Mouse (Mus musculus) intestine, embryonic 16.5 days (tissue): Measurements from ENCODE around the gene Neil1. TPM values are rescaled to one million over a fixed set of nuclear protein-coding genes. Genes with fewer than 3 reads are reported as not detected.

Experiments
- ATAC-seq: fragments of 200-750 bp; cut with Nextera tagmentation; 2 replicates; pipeline ENCODE4 v1.8.0; 2017; ENCODE audit warnings: moderate TSS enrichment, moderate library complexity
- H3K27ac ChIP-seq: fragments of 300-500 bp; sonication (generic); 2 replicates; pipeline ENCODE4 v1.5.1; 2014; ENCODE audit warnings: mild to moderate bottlenecking, low read length
- H3K27me3 ChIP-seq: fragments of 300-500 bp; sonication (generic); replicated peaks from 2 replicates; pipeline ENCODE4 v1.6.1; 2014; ENCODE audit warnings: low read length, control low read depth, mixed read lengths; ENCODE audit not compliant: control insufficient read depth, insufficient read depth
- H3K36me3 ChIP-seq: fragments of 300-500 bp; sonication (generic); 2 replicates; pipeline ENCODE4 v1.6.1; 2014; ENCODE audit warnings: low read length, control low read depth; ENCODE audit not compliant: control insufficient read depth, insufficient read depth
- H3K4me1 ChIP-seq: fragments of 300-500 bp; sonication (generic); 2 replicates; pipeline ENCODE4 v1.6.1; 2014; ENCODE audit warnings: low read length, control low read depth, mixed read lengths; ENCODE audit not compliant: control insufficient read depth, insufficient read depth
- H3K4me2 ChIP-seq: fragments of 300-500 bp; sonication (generic); 2 replicates; pipeline ENCODE4 v1.6.1; 2014; ENCODE audit warnings: low read depth, low read length, control low read depth
- H3K4me3 ChIP-seq: fragments of 300-500 bp; sonication (generic); 2 replicates; pipeline ENCODE4 v1.5.1; 2014; ENCODE audit warnings: mild to moderate bottlenecking, low read length
- H3K9ac ChIP-seq: fragments of 300-500 bp; sonication (generic); 2 replicates; pipeline ENCODE4 v1.6.1; 2014; ENCODE audit warnings: low read depth, low read length
- H3K9me3 ChIP-seq: fragments of 300-500 bp; sonication (generic); 2 replicates; pipeline ENCODE4 v1.6.1; 2016; ENCODE audit warnings: low read length, control low read depth; ENCODE audit not compliant: control insufficient read depth
- whole genome bisulfite sequencing: fragments of 180-500 bp; shearing (Covaris S2); extraction: QIAGEN DNeasy Blood & Tissue Kit; methylation state at CpG from one replicate; pipeline ENCODE4 v1.1.7; 2014; 5-methylcytosine and 5-hydroxymethylcytosine counted together
- polyA plus RNA-seq: library from polyadenylated mRNA; unstranded; fragments of >200 nt; fragmentation: Nextera tagmentation; extraction: Ambion mirVana; gene quantifications from 2 replicates; pipeline ENCODE4 v1.2.1, GENCODE M21; 2015

The Neil1 gene
- polyA plus RNA-seq, 1 experiment from 2014 or later = 8.6 TPM

- peaks cover 7% of the 10 kb centered on the region for H3K4me1 ChIP-seq
- no peak; the same call in 1 of the 2 replicates for ATAC-seq
- no peak overlapping the region for H3K27ac ChIP-seq
- H3K9me3 ChIP-seq = no peaks in the 10 kb centered on the region
- no peaks in the 10 kb centered on the region; the same call in 1 of the 2 replicates for H3K36me3 ChIP-seq
- 22% methylated on average over 13 of the region's 13 CpGs for WGBS
- H3K27me3 ChIP-seq = no peaks in the 10 kb centered on the region
- peak overlapping the region; percentile 81 for H3K4me2 ChIP-seq
- H3K9ac ChIP-seq = peak overlapping the region; percentile 68
- peak overlapping the region; percentile 58 for H3K4me3 ChIP-seq
Observed at GRCm38 (mm10) chr9:57157499-57157898, 9.4 kb upstream of the Neil1 start.

GRCm38 (mm10) chr9:57156823-57157222 is 8.7 kb upstream of the Neil1 start:
- no peak overlapping the region for H3K9ac ChIP-seq
- no peak overlapping the region for H3K27ac ChIP-seq
- H3K36me3 ChIP-seq = no peaks in the 10 kb centered on the region; the same call in 1 of the 2 replicates
- no peaks in the 10 kb centered on the region for H3K9me3 ChIP-seq
- 85% methylated on average over 8 of the region's 8 CpGs for WGBS
- H3K4me3 ChIP-seq = no peak overlapping the region
- ATAC-seq = no peak
- peaks cover 7% of the 10 kb centered on the region for H3K4me1 ChIP-seq
- no peak overlapping the region for H3K4me2 ChIP-seq
- H3K27me3 ChIP-seq = no peaks in the 10 kb centered on the region

- 95% methylated on average over 7 of the region's 7 CpGs for WGBS
- H3K4me2 ChIP-seq = no peak overlapping the region
- H3K27ac ChIP-seq = no peak overlapping the region
- H3K9me3 ChIP-seq = no peaks in the 10 kb centered on the region
- no peaks in the 10 kb centered on the region; the same call in 1 of the 2 replicates for H3K36me3 ChIP-seq
- H3K27me3 ChIP-seq = no peaks in the 10 kb centered on the region
- no peak overlapping the region for H3K4me3 ChIP-seq
- no peak overlapping the region for H3K9ac ChIP-seq
- no peak for ATAC-seq
- peaks cover 7% of the 10 kb centered on the region for H3K4me1 ChIP-seq
Observed at GRCm38 (mm10) chr9:57156383-57156782, 8.3 kb upstream of the Neil1 start.

GRCm38 (mm10) chr9:57152331-57152730 is 4.2 kb upstream of the Neil1 start:
- 47% methylated on average over 6 of the region's 6 CpGs for WGBS
- no peak overlapping the region for H3K4me3 ChIP-seq
- no peak overlapping the region for H3K27ac ChIP-seq
- no peaks in the 10 kb centered on the region for H3K27me3 ChIP-seq
- no peaks in the 10 kb centered on the region for H3K9me3 ChIP-seq
- H3K4me1 ChIP-seq = peaks cover 6% of the 10 kb centered on the region
- no peak overlapping the region for H3K4me2 ChIP-seq
- H3K36me3 ChIP-seq = no peaks in the 10 kb centered on the region; the same call in 1 of the 2 replicates
- ATAC-seq = no peak
- H3K9ac ChIP-seq = no peak overlapping the region

- H3K4me3 ChIP-seq = no peak overlapping the region
- H3K4me1 ChIP-seq = peaks cover 11% of the 10 kb centered on the region
- no peaks in the 10 kb centered on the region for H3K9me3 ChIP-seq
- H3K27ac ChIP-seq = no peak overlapping the region
- no peaks in the 10 kb centered on the region for H3K36me3 ChIP-seq
- H3K4me2 ChIP-seq = no peak overlapping the region
- ATAC-seq = no peak
- 89% methylated on average over 5 of the region's 5 CpGs for WGBS
- no peak overlapping the region for H3K9ac ChIP-seq
- no peaks in the 10 kb centered on the region for H3K27me3 ChIP-seq
Observed at GRCm38 (mm10) chr9:57150192-57150591, 2.1 kb upstream of the Neil1 start.

GRCm38 (mm10) chr9:57149021-57149420 is 916 bp upstream of the Neil1 start:
- peak overlapping the region; percentile 78 for H3K4me2 ChIP-seq
- H3K36me3 ChIP-seq = no peaks in the 10 kb centered on the region
- WGBS = 62% methylated on average over 6 of the region's 6 CpGs
- H3K9ac ChIP-seq = peak overlapping the region; percentile 81
- no peaks in the 10 kb centered on the region for H3K27me3 ChIP-seq
- no peaks in the 10 kb centered on the region for H3K9me3 ChIP-seq
- ATAC-seq = no peak
- H3K4me1 ChIP-seq = peaks cover 11% of the 10 kb centered on the region
- H3K27ac ChIP-seq = peak overlapping the region; percentile 93
- peak overlapping the region; percentile 66 for H3K4me3 ChIP-seq

GRCm38 (mm10) chr9:57147205-57148143 is 631 bp downstream of the Neil1 start:
- 8% methylated on average over 19 of the region's 19 CpGs for WGBS
- H3K27ac ChIP-seq = peak overlapping the region; percentile 93
- peaks cover 3% of the 10 kb centered on the region; the same call in 1 of the 2 replicates for H3K36me3 ChIP-seq
- H3K9ac ChIP-seq = peak overlapping the region; percentile 81
- H3K4me1 ChIP-seq = peaks cover 11% of the 10 kb centered on the region
- no peaks in the 10 kb centered on the region for H3K9me3 ChIP-seq
- H3K4me2 ChIP-seq = peak overlapping the region; percentile 78
- peak overlapping the region; percentile 66 for H3K4me3 ChIP-seq
- no peaks in the 10 kb centered on the region for H3K27me3 ChIP-seq
- peak; percentile 43 for ATAC-seq

- 83% methylated on average over 17 of the region's 17 CpGs for WGBS
Observed at GRCm38 (mm10) chr9:57146451-57147066, 1.5 kb downstream of the Neil1 start.

GRCm38 (mm10) chr9:57144830-57145229 is 3.3 kb downstream of the Neil1 start:
- no peak overlapping the region for H3K4me2 ChIP-seq
- no peak overlapping the region for H3K27ac ChIP-seq

More at GRCm38 (mm10) chr9:57146451-57147066, 1.5 kb downstream of the Neil1 start:
- no peak for ATAC-seq
- peaks cover 11% of the 10 kb centered on the region for H3K4me1 ChIP-seq
- no peaks in the 10 kb centered on the region for H3K27me3 ChIP-seq
- H3K9ac ChIP-seq = no peak overlapping the region
- no peak overlapping the region for H3K27ac ChIP-seq
- H3K9me3 ChIP-seq = no peaks in the 10 kb centered on the region
- H3K4me3 ChIP-seq = no peak overlapping the region
- no peak overlapping the region for H3K4me2 ChIP-seq
- H3K36me3 ChIP-seq = peaks cover 3% of the 10 kb centered on the region; the same call in 1 of the 2 replicates

More at GRCm38 (mm10) chr9:57144830-57145229, 3.3 kb downstream of the Neil1 start:
- no peak overlapping the region for H3K4me3 ChIP-seq
- H3K27me3 ChIP-seq = no peaks in the 10 kb centered on the region
- H3K9ac ChIP-seq = 0 out of 2 replicates have a peak overlapping the region, but pooled peaks have one; percentile 1
- H3K4me1 ChIP-seq = peaks cover 11% of the 10 kb centered on the region
- no peak for ATAC-seq
- H3K36me3 ChIP-seq = peaks cover 6% of the 10 kb centered on the region; the same call in 1 of the 2 replicates
- H3K9me3 ChIP-seq = no peaks in the 10 kb centered on the region
- 92% methylated on average over 8 of the region's 8 CpGs for WGBS
